Mouse (Mus musculus): ENCODE data around the gene Foxk1.

DNA sequence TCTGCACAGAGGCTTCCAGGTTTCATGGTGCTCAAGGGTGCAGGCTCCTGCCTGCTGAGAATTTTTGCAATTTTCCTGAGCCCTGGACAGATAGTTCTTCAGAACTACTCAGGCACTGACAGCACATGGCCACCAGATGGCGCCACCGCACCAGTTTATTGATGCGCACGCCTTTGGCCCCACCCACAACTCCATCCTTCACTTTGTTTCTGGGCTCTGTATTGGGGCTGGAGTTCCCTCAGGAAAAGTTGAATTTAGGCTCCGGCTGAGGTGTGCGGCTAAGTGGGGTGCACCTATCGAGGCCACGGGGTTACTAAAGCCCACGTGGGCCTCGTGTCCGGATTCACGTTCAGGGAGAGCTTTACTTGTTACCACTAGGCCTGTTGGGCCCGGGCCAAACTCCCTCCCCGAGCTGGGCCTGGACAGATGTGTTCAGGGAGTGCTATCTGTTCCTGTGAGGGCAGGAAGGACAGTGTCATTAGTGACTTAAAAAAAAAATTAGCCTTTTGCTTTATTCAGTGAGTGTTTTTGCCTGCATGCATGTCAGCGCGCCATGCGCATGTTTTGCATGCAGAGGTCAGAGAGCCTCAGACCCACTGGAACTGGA lies 77.6 kb downstream of the Foxk1 start:
- peak; percentile 87 for TF ChIP-seq CTCF (IDR thresholded peaks at IDR 0.05; ENCODE audit: low read depth)
- no peak for TF ChIP-seq EP300 (IDR thresholded peaks at IDR 0.05; ENCODE audit: low read depth)
